Mouse (Mus musculus): ENCODE results near the gene Hoxb3.

The Hoxb3 gene

DNA sequence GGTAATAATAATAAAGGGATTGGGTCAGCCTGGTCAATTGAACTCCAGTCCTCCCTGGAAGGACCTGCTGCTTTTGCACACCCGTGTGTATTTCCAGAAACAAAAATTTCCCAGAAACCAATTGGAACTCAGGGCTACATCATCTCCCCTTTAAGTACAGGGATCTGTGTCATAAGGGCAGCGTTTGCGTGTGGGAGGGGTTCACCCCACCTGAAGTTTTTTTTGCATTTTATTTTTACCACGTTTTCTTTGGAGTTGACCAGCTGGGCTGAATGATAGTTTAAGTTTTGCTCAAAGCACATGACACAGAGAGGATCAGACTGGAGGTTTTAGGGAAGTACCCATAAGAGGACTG lies 19.4 kb downstream of the Hoxb3 start:
- DNase-seq, result no peak

DNA sequence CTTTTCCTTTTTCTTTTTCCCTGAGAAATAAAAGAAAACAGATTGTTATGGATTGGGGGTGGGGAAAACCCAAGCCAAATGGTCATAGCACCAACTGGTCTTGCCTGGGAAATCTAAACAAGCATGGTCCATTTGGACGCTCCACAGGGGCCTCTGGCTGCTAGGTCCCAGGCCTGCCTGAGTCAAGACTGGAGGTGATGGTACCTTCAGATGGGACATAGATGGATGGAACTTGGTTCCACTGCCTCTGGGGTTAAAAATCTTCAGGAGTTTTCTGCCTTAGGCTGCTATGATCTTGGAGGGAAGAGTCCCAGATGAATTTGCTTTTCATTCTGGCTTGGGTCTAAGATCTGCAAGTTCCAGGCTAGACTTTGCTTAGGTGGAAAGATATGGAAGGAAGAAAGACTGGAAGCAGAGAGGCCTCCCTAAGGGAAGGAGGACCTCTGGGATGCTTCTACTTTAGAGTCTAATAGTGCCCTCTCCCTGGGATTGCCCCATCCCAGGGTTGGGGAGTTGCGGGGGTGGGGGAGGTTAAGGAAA lies 20.1 kb downstream of the Hoxb3 start:
- DNase-seq, result no peak

DNA sequence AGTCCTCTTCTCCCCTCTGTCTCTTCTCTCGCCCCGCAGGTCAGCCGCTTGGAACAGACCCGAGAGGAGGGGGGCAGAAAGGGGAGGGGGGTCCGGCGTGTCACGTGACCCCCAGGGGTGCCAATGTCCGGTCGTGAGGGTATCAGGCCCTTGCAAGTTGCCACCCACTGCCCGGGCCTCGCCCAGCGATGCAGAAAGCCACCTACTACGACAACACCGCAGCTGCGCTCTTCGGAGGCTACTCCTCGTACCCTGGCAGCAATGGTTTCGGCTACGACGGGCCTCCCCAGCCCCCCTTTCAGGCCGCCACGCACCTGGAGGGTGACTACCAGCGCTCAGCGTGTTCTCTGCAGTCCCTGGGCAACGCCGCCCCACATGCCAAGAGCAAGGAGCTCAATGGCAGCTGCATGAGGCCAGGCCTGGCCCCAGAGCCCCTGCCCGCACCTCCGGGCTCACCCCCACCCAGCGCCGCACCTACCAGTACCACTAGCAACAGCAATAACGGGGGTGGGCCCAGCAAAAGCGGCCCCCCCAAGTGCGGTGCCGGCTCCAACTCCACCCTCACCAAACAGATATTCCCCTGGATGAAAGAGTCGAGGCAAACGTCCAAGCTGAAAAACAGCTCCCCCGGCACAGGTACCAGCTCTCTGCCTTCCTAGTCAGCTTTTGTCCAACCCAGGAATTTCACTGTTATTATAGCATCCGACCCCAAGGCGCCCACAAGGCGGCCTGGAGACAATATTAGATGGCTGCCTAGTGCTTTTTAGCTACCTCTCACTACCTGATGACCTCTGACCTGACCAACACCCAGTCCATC lies 21.1 kb downstream of the Hoxb3 start:
- no peak for DNase-seq

DNA sequence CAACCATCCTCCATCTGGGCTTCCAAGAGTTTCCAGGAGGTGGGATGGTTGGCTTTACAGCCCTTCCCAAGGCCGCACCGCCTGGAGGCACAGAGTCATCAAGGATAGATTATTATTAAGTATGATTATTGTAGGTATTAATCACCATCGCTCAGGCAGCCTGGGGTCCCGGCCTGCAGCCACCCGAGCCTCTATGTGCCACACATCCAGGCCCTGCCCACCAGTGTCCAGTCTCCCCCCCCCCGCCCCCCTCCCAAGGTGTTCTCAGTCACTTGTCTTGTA lies 21.7 kb downstream of the Hoxb3 start:
- DNase-seq, result no peak

DNA sequence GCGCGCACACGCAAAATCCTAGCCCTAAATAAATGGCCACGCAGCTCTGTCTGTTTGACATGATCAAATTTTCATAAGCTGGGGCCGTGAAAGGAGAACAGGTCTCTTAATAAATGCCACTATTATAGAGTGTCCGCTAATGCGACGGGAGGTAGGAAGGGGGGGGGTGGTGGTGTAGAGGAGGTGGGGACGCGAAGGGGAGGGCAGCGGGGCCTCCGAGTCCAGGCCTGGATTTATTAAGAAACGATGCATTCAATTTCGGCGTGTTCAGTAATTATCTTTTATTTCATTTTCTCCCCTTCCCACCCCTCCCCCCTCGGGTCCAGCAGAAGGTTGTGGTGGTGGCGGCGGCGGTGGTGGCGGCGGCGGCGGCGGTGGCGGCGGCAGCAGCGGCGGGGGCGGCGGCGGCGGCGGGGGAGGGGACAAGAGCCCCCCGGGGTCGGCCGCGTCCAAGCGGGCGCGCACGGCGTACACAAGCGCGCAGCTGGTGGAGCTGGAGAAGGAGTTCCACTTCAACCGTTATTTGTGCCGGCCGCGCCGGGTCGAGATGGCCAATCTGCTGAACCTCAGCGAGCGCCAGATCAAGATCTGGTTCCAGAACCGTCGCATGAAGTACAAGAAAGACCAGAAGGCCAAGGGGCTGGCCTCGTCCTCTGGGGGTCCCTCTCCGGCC lies 22.2 kb downstream of the Hoxb3 start:
- DNase-seq, result no peak

DNA sequence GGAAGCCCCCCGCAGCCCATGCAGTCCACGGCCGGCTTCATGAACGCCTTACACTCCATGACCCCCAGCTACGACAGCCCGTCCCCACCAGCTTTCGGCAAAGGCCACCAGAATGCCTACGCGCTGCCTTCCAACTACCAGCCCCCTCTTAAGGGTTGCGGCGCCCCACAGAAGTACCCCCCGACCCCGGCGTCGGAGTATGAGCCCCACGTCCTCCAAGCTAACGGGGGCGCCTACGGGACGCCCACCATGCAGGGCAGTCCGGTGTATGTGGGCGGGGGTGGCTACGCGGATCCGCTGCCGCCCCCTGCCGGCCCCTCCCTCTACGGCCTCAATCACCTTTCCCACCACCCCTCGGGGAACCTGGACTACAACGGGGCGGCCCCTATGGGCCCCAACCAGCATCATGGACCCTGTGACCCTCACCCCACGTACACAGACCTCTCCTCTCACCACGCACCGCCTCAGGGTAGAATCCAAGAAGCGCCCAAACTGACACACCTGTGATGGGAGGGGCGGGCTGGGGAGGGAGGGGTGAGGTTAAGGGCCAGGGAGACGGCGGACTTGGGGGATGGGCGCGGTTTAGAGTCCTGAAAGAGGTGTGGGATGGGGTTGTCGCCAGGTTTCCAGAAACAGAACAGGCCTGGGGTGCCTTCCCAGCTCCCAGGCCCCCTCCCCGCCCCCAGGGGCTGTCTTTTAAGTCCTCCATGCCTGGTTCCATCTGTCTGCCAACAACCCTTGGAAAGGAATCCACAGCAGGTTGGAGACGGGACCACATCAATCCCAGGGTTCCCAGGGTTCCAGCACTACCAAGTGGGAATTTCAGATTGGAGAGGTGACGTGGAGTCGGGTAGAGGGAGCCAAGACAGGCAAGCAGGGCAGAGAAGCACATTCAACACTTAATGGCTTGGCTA lies 23.0 kb downstream of the Hoxb3 start:
- no peak for DNase-seq

DNA sequence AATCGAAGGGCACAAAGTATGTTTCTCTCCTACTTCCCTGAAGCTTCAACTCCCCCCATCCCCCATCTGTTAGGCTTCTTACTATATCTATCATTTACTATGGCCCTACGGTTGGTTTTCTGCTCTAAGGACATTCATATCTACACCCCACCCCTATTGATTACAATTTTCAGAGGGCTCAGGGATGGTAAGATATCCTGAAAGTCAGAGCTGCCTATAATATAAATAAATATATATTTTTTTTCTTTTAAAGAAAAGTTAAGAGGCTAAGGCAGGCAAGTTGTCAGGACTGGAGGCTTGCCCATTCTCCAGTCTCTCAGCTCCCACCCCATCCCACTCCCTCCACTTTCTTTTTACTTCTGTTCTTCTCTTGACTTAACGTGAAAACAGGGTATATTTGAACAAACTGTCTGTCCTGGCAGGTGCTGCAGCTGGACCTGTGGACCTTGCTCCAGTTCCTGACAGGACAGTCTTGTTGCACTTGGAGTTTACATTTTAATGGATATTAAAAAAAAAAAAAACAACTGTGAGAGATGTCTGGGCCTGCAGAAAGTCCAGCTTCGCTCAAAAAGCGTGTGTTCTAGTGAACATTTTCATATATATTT lies 23.9 kb downstream of the Hoxb3 start:
- DNase-seq, result no peak

DNA sequence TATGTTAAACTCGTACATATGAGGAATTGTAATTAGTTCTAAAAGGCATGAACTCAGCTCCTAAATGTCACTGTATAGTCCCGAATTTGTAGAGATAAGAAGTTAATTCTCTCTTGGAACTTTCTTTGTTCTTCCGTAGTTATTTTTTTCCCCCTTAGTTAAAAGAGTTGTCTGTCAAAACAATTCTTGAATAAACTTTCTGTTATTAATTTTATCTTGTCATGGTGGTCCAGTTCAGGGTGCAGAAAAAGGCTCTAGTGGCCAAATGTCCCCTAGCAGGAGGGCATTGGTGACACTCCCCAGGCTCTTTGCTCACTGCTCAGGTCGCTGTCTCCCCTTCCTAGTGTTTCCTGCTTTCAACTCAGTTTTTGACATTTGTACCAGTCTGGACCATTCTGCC lies 24.6 kb downstream of the Hoxb3 start:
- DNase-seq, result no peak

DNA sequence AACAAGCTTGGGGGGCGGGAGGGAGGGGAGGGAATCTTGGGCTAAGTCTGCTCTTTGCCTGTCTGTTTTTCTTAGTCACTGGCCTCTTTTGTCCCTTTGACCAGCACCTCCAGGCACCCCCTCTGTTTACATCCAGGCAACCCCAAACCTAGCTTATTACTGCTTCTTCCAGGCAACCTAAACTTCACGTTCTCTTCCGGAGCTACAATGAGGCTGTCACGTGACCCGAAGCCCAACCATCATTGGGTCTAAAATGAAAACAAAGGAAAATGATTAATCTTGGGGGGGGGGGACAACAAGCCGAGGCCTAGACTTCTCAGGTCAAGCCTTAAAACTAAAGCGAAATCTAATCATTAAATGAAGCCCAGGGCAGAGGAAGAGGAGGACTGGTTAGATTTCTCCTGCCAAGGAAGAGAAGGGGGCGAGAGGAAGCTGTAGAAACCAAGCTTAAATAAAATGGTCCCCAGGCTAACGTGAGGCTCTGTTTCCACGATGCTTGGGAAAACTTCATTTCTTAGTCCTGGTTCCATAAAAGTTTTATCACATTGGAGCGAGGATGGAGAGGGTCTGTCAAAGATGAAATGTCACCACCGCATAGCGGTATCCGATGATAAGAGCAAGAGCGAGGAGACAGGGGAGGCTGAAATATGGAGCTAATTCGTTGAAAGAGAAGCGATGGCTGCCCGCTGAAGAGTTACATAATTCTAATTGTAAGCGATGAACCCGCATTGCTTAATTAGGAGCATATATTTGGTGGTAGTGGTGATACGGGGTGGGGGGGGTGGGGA lies 25.2 kb downstream of the Hoxb3 start:
- no peak for DNase-seq

DNA sequence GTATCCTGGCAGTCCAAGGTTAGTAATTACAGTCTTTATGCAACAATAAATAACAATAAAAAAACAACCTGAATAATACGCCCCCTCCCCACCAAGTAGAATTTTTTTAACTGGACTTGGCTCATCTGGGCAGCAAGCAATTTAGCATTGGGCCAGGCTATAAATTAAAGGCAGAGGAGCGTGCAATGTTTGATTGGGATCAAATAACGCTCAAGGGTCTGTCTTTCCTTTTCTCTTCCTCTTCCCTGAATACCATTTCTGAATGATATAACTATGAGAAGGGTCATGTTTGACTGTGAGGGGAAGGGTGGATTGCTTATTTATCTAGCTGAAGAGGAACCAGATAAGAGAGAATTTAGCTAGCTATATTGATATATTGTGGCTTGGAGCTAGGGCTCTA lies 25.9 kb downstream of the Hoxb3 start:
- no peak for DNase-seq

DNA sequence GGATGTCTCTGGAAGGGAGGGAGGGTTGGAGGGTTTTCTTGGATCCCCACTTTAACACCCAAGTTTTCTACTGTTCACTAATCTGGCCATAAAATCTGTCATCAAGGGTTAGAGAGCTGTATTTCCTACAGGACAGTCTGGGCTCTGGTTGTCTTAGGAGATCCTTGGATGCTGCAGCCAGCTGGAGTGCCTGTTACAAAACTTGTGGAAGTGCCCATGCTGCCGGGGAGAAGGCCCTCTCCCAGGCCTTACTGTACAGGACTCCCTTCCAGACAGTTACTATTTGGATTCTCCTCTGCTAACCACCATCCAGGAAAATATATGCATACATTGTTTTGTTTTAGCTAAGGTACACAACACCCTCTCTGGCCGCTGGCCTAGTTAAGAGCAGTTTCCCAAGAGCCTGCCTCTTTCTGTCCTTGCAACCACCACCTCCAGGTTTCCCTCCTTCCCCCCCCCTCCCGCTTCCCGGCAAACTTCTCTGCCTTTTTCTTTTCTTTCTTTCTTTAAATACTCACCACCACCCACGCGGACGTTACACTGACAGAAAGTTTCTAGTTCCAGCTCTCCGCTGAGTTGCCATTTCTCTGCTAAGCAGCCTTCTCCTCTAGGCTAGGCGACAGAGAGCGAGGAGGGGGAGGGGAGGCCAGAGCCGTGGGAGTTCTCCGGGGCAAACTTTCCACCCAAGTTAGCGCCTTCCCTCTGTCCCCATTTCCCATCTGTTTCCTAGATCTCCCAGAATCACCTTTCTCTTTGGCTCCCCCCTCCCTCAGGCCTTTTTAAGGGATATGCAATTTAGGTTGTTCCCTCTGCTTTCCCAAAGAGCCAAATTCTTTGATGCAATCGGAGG lies 26.6 kb downstream of the Hoxb3 start:
- DNase-seq, result no peak

DNA sequence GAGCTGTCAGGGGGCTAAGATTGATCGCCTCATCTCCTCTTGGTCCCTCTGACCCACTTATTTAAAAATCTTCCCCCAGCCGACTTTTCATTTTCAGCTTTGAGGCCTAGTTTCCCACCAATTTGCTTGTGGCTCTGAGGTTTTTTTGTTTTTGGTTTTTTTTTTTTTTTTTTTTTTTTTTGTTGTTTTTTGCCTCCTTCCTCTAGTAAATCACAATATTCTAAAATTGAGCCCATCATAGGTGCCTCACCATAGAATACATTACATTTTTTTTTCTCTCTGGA lies 27.2 kb downstream of the Hoxb3 start, which contains the start of gene Hoxb2:
Gene Hoxb2 (plus strand): TSS at position 185 of the 284 bp plus-strand sequence.
- no peak for DNase-seq

DNA sequence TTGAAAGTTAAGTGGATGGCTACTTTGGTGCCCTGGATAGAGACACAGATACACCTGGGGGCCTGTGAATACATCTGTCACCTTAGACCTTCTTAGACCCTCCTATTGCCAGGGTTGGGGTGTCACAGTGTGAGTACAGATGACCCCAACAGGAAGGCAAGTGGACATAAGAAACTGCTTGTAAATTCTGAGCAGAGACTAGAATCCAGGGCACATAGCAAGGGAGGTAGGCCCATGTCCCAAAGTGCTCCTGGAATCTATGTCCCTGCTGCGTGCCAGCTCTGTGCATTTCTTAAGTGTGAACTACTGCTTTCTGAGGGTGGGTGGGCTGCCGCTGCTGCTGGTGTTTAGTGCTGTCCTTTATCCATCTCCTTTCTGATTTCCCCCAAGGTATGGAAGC lies 27.7 kb downstream of the Hoxb3 start:
- no peak for DNase-seq

DNA sequence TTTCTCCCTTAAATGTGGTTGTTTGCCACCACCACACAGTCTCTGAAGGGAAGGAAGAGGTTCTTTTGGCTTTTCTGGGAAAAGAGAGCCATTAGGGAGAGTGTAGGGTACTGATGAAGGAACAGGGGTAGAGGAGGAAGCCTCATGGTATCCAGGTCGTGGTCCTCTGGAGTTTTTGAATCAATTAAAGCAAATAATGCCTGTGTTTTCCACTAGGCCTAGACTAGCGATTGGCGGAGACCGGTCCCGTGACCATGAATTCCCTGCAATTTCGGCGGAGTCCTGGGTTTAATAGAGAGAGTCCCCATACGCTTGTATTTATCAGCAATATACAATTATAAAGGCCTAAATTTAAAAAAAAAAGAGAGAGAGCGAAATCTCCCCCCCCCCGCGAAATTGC lies 28.2 kb downstream of the Hoxb3 start:
- no peak for DNase-seq

DNA sequence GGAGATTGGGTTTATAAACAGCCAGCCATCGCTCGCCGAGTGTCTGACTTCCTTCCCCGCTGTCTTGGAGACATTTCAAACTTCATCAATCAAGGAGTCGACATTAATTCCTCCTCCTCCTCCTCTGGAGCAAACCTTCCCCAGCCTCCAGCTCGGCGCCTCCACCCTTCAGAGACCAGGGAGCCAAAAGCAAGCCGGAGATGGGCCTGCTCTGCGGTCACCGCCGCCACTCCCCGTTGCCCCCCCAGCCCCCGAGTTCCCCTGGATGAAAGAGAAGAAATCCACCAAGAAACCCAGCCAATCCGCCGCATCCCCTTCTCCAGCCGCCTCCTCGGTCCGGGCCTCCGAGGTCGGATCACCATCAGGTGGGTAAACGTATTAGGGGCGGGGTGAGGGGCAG lies 28.7 kb downstream of the Hoxb3 start:
- DNase-seq, result no peak

DNA sequence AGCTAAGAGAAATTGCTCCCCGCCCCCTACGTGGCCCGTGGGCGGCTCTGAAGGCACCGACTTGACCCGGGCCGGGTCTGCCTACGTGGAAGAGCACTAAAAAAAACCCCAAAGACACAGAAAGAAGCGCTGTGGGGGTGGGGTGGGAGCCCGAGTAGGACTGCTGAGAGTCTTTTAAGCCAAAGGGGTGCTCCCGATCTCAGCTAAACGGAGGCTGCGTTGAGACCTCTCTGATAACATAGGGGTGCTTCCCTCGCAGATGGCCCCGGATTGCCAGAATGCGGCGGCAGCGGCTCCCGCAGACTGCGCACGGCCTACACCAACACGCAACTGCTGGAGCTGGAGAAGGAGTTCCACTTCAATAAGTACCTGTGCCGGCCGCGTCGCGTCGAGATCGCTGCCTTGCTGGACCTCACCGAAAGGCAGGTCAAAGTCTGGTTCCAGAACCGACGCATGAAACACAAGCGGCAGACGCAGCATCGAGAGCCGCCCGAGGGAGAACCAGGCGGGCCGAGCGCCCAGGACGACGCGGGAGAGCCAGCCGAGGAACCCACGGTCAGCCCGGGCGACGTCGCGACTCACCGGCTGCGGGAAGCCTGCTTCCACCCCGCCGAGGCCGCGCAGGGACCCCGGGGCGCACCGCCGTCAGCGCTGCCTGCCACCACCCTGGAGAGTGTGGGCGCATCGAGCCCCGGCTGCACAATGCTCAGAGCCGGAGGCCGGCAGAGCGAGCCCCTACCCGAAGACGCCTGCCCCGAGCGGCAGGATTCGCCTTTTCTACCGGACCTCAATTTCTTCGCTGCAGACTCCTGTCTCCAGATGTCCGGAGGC lies 29.8 kb downstream of the Hoxb3 start:
- no peak for DNase-seq

DNA sequence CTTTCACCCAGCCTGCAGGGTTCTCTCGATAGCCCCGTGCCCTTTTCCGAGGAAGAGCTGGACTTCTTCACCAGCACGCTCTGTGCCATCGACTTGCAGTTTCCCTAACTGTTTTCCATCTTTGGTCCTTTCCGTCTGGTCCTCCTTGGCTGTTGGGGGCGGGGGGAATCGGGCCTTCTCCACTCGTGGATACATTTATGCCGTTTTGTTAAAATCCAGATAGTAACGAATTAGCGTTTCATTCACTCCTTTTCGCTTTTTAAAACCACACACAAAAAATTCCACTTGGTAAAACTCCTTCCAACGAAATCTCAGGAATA lies 30.4 kb downstream of the Hoxb3 start:
- no peak for DNase-seq

DNA sequence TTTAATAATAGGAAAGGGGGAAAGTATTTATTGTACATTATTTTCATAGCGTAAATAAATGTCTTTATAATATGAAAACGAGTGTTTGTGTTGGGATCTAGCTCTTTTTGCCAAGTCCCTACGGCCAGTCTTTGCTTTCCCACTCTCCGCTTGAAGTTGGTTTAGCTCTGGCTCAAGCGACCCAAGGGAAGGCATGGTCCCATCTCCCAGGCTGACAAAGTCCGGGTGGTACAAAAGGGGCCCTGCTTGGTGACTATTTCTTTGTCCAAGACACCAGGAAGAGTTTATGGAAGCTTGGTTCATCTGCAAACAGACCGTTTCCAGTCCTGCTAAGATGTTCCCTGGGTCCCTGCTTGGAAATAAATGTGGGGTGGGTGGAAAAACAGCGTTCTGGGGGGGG lies 30.8 kb downstream of the Hoxb3 start:
- DNase-seq, result no peak

DNA sequence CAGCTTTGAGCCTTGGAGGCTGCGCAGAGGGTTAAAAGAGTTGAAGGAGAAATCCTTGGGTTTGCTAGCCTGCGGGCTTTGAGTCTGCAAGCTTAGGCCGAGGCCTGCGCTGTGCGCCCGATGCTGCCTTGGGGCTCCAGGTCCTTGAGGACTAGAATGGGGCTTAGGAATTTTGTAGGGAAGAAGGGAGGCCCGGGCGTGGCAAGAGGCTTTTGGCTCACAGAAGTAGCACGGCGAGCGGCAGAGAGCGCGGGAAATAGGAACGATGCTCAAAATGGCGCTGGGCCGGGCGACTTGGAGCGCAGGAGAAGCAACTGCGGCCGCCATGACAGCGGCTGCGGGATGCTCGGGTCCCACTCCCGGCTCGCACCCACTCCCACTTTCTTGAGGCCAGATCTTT lies 31.2 kb downstream of the Hoxb3 start:
- DNase-seq, result no peak

DNA sequence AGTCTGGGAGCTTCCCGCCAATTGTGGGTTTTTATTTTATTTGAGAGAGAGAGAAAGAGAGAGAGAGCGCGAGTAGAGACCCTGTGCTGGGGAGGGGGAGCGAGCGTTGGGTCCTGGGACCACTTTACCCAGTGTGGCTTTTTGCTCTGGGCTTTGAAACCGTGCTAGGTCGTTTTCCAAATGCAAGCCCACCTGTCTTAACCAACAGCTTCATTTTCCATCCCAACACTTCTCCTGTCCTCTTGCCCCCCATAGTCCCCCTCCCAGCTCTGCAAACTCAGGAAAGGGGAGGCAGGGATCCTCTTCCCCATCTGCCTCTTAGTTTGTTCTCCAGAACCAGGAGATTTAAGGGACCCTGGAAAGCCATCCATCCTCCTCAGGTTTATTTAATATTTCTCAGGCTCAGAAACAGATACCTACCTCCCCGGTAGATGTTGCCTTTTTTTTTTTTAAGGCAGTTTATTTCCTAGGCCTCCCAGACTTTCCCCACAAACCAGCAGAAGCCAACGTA lies 31.7 kb downstream of the Hoxb3 start:
- no peak for DNase-seq

DNA sequence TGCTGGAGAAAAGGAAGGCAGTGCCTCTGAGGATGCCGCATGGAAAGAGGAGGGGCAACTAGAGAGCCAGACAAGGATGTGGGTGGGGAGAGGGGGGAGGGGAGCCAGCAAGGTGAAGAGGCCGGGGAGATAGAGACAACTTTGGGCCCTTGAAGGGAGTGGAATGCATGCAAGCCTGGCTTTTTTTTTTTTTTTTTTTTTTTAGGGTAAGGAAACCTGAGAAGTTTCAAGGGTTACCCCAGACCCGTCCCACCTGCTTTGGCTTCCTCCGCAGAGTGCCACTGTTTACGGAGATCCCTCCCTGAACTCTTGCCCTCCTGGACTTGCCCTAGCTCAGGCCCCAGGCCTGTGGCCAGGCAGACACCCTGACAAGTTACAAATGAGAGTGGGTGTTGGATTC lies 40.7 kb downstream of the Hoxb3 start:
- DNase-seq, result no peak

All from right cerebral cortex, postnatal 25 days (tissue).